Mouse (Mus musculus) gonadal fat pad, adult 2 months (tissue): Measurements from ENCODE around the gene Fmnl1. TPM values are rescaled to one million over a fixed set of nuclear protein-coding genes. Genes with fewer than 3 reads are reported as not detected.

ENCODE experiments used
- DNase-seq: peaks from one replicate; pipeline ENCODE4 v3.0.0-alpha.2; 2012; ENCODE audit warnings: low read depth
- polyA plus RNA-seq: library from polyadenylated mRNA; depleted of rRNA; stranded (reverse); fragments of >200 nt; gene quantifications from 2 replicates; pipeline ENCODE4 v1.2.3, GENCODE M21; 2012; rRNA removed

Gene Fmnl1
- 6.7 and 10.1 TPM in 2 replicates for polyA plus RNA-seq

DNA sequence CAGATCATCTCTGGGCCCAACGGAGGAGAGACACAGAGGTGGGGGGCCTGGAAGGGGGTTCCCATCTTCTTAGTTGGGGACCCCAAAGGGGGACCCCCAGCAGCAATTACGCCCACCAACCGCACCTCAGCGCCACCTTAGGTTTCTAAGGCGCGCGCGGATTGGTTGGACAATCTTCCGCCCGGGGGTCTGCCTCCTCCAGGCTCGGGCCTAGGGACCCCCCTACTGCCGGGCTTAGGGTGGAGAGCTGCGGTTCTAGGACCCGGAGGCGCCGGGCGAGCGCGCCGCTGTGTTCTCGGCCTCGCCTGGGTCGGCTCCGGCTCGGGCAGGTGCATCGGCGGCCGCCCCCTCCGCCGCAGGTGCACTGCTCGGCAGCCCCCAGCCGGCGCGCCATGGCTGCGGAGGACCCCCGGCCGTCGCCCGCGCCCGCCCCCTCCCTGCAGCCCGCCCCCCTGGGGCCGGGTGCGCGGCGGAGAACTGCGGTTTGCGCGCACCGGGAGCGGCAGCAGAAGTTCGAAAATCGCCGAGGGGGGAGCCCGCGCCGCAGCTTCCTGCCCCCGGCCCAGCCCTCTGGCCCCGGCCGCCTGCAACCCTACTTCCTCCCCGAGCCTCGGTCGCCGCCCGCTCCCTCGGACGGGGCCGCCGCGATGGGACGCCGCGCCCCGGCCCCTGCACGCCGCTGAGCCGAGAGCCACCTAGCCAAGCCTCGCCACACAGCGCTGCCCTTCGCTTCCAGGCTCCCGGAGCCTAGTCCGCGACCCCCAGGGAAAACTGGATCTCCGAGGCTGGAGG lies at the start of gene Fmnl1:
TSS of gene Fmnl1 (plus strand) at position 614 of the 792 bp plus-strand sequence.
- no peak for DNase-seq

GRCm38 (mm10) chr11:103131701-103132575 lies 39.0 kb upstream of the Fmnl1 start, which contains the start of gene Hexim2:
TSS of gene Hexim2 (plus strand) at chr11:103132429.
- DNase-seq, result no peak

- DNase-seq, result peak; percentile 99
These were observed 38.1 kb upstream of the Fmnl1 start for GRCm38 (mm10) chr11:103132576-103133455.

DNA sequence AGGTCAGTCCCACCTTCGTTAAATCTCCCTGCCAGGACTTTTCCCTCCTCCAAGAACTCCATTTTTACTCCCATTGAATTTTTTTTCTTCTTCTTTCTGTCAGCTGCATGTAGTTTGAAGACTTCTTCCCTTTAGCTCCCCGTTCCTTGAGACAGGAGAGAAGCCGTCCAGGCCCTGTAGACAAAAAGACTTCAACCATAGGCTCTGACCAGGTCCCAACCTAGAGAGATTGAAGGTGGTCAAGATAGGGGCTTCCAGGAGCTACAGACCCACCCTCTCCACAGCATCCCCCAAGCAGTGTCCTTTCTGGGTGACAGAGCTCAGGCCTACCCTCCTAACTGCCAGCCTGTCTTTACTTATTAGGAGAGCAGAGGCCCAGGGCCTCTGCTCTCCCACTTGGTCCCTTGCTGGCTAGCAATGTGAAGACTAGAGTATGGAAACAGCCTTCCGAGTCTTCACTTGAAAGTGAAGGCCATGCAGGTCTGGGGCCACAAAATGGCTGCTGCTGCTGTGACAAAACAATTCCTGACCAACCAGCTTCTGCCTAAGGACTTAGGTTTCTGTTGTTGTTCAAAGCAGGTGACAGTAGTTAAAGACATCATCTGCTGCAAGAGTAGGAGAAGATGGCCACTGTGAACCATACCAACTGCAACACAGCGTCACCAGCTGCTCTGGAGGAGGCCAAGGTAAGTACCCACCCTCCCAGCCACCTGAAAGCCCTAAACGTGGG lies 37.3 kb upstream of the Fmnl1 start:
- DNase-seq, result no peak

GRCm38 (mm10) chr11:103134221-103134620 lies 36.7 kb upstream of the Fmnl1 start:
- DNase-seq, result no peak

DNA sequence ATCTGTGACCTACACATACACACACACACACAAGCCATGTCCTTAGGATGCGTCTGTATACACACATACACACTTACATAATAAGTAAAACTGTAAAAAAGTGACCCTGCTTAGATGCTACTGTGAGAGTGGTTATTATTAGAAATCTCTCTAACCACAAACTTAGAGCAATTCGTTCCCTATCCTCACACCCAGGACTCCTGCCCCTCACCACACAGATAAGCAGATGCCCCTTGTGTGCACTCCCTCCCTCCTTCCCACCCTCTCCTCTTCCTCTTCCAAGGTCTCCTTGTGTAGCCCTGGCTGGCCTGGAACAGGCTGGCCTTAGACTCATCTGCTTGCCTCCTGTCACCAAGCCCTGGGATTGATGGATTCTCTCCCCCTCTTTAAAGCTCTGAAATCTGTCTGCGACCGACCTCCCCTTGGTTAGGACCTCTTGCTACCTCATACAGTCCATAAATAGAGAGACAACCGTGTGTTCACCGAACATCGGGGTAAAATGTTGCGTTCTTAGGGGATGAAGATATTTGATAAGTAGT lies 34.8 kb upstream of the Fmnl1 start:
- no peak for DNase-seq

- DNase-seq, result no peak
These were observed 30.8 kb upstream of the Fmnl1 start for GRCm38 (mm10) chr11:103139951-103140762.

- no peak for DNase-seq
These were observed 30.2 kb upstream of the Fmnl1 start for GRCm38 (mm10) chr11:103140763-103141100.

- DNase-seq, result no peak
These were observed 29.6 kb upstream of the Fmnl1 start for GRCm38 (mm10) chr11:103141101-103141943.

GRCm38 (mm10) chr11:103141944-103142255 lies 29.0 kb upstream of the Fmnl1 start:
- no peak for DNase-seq

GRCm38 (mm10) chr11:103142441-103143182 lies 28.3 kb upstream of the Fmnl1 start:
- no peak for DNase-seq

DNA sequence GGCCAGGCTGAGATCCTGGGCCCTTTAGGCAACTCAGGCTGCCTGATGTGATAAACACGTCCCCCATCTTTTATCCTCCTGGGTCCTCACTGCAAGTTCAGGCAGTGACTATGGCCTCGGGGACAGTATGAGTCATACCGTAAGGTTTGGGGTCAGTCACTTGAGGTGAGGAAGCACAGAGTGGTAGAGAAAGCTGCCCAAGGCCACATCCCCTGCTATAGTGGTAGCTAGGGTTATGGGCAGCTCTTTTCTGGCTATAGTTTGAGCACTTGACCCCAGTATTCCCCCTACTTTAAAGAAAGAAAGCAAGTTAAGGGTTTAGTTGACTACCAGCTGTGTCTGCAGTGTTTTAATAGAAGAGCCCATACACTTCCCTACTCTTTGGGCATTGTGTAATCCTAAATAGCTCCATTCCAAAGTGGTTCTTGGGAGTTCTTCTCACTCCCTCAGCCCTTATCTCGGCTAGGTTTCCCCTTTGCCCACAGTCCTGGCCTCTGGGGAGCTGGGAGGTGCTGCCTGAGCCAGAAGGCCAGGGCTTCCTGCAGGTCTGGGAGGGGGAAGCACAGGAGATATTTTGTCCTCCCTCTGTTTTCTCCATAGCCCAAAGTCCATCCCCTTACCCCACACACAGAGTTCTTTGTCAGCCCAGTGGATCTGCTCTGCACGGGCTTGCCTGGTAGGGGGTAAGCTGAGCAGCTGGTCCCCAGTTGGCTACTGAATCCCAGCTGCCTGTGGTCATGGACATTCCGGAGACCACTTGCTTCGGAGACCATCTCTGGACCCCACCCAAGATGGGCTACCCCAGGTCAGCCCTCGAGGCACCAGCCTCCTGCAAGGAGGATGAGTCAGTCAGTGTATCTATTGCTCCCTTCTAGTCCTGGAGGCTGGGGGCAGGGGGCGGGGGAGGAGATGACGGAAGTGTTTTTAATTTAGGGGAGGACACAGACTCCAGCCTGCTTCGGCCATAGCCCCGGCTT lies 26.3 kb upstream of the Fmnl1 start:
- DNase-seq, result no peak

DNA sequence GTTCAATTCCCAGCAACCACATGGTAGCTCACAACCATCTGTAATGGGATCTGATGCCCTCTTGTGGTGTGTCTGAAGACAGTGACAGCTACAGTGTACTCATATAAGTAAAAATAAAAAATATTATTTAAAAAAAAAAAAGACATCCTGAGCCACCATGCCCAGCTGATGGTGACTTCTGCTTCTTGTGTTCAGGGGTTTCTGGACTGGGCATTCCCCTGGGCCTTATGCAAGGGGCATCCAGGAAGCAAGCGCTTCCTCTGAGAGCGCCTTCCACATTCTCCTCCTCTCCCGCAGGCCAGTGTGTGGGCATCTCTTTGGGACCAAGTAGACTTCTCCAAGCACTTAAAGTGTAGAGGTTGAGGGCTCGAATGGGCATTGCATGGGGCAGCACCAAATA lies 24.5 kb upstream of the Fmnl1 start:
- no peak for DNase-seq

- no peak for DNase-seq
These were observed 23.1 kb upstream of the Fmnl1 start for GRCm38 (mm10) chr11:103147766-103148165.

DNA sequence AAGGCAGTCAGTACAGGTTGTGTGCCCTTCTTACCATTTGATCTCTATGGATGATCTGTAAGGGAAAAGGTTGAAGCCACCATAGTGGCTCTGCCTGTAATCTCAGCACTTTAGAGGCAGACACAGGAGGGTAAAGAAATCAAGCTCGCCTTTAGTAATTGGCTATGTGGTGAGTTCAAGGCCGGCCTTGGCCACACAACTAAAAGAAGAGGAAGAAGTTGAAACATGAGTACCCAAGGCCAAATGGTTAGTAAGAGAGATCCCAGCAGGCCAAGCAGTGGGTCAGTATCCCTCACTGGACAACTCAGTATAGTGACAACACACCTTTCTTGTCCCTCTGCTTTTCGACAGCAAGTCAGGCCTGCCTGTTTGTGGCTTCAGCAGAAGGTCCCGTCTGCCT lies 21.1 kb upstream of the Fmnl1 start:
- DNase-seq, result no peak

DNA sequence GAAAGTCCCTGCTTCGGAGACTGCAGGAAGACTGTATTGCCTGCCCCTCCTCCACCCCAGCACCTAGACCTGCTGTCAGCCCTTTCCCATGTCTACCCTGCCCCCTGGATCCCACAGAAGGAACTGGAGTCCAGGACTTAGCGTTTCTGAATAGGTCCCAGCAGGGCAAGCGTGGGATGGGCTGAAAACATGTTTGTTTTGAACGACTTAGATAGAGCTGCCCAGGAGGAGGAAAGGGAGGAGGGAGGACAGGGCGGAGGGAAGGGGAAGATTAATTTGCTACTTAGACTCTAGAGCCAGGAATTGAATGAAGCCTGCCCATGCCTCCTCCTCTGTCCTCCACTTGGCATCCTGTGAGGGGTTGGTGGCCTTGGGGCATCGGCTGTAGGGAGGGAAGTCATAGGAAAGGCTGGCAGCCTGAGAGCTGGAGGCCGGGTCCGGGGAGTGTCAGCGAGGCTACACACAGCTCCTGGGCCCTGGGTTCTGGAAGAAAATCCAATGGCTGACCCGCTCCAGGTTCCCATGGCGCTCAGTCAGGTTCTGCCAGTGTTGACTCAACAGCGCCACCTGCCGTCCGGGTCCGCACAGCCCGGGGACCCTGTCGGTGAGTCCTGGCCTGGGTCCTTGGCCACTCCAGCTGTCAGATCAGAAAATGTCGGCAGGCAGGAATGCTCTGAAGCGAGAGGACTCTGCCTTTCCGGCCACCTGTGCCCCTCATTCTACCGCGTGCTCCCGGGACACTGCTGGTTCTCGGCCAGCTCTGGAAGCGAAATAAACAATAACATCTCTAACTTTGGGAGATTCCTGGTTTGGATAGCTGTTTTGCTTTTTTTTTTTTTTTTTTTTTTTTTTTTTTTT lies 12.1 kb upstream of the Fmnl1 start:
- peak; percentile 85 for DNase-seq
